Mouse (Mus musculus) stomach, embryonic 16.5 days (tissue): ENCODE data around the gene Ucma. TPM values are rescaled to one million over a fixed set of nuclear protein-coding genes. Genes with fewer than 3 reads are reported as not detected.

Experiments used
- ATAC-seq: fragments of 200-750 bp; cut with Nextera tagmentation; 2 replicates; pipeline ENCODE4 v1.8.0; 2017; ENCODE audit warnings: moderate number of reproducible peaks, moderate TSS enrichment; ENCODE audit not compliant: insufficient read depth, low FRiP score
- H3K27ac ChIP-seq: fragments of 300-500 bp; sonication (generic); 2 replicates; pipeline ENCODE4 v1.5.1; 2014; ENCODE audit warnings: low read length
- H3K27me3 ChIP-seq: fragments of 300-500 bp; sonication (generic); 2 replicates; pipeline ENCODE4 v1.6.1; 2014; ENCODE audit warnings: low read length, control low read depth, mixed read lengths; ENCODE audit not compliant: control insufficient read depth, insufficient read depth
- H3K36me3 ChIP-seq: fragments of 300-500 bp; sonication (generic); 2 replicates; pipeline ENCODE4 v1.6.1; 2014; ENCODE audit warnings: low read length; ENCODE audit not compliant: control insufficient read depth, insufficient read depth
- H3K4me1 ChIP-seq: fragments of 300-500 bp; sonication (generic); 2 replicates; pipeline ENCODE4 v1.6.1; 2014; ENCODE audit warnings: low read length, control low read depth, mixed read lengths; ENCODE audit not compliant: control insufficient read depth, insufficient read depth
- H3K4me2 ChIP-seq: fragments of 300-500 bp; sonication (generic); 2 replicates; pipeline ENCODE4 v1.6.1; 2014; ENCODE audit warnings: low read depth, low read length, mixed read lengths
- H3K4me3 ChIP-seq: fragments of 300-500 bp; sonication (generic); replicated peaks from 2 replicates; pipeline ENCODE4 v1.5.1; 2014; ENCODE audit warnings: mild to moderate bottlenecking, low read length
- H3K9ac ChIP-seq: fragments of 300-500 bp; sonication (generic); 2 replicates; pipeline ENCODE4 v1.6.1; 2014; ENCODE audit warnings: low read length
- H3K9me3 ChIP-seq: fragments of 300-500 bp; sonication (generic); replicated peaks from 2 replicates; pipeline ENCODE4 v1.6.1; 2016; ENCODE audit warnings: low read length, control low read depth; ENCODE audit not compliant: control insufficient read depth
- WGBS: fragments of 180-500 bp; shearing (Covaris S2); extraction: QIAGEN DNeasy Blood & Tissue Kit; methylation state at CpG from one replicate; pipeline ENCODE4 v1.1.7; 2014; 5-methylcytosine and 5-hydroxymethylcytosine counted together
- polyA plus RNA-seq: library from polyadenylated mRNA; unstranded; fragments of >200 nt; fragmentation: Nextera tagmentation; extraction: Ambion mirVana; gene quantifications from 2 replicates; pipeline ENCODE4 v1.2.1, GENCODE M21; 2015

The Ucma gene
- polyA plus RNA-seq, 1 experiment from 2014 or later: not detected

- 83% methylated on average over 12 of the region's 12 CpGs for WGBS
- H3K27ac ChIP-seq: no peak overlapping the region
Observed at GRCm38 (mm10) chr2:4958039-4958438, 17.9 kb upstream of the Ucma start.

GRCm38 (mm10) chr2:4967806-4968205 is 8.1 kb upstream of the Ucma start:
- H3K36me3 ChIP-seq: no peaks in the 10 kb centered on the region
- no peak overlapping the region for H3K4me2 ChIP-seq
- H3K9ac ChIP-seq: no peak overlapping the region
- no peak overlapping the region for H3K27ac ChIP-seq
- no peak for ATAC-seq
- H3K4me3 ChIP-seq: no peak overlapping the region
- 93% methylated on average over 2 of the region's 2 CpGs for WGBS
- no peaks in the 10 kb centered on the region for H3K27me3 ChIP-seq
- H3K9me3 ChIP-seq: no peaks in the 10 kb centered on the region
- H3K4me1 ChIP-seq: no peaks in the 10 kb centered on the region

More at GRCm38 (mm10) chr2:4958039-4958438, 17.9 kb upstream of the Ucma start:
- H3K4me3 ChIP-seq: no peak overlapping the region
- no peaks in the 10 kb centered on the region for H3K4me1 ChIP-seq
- H3K9ac ChIP-seq: no peak overlapping the region
- ATAC-seq: no peak
- no peak overlapping the region for H3K4me2 ChIP-seq
- H3K36me3 ChIP-seq: no peaks in the 10 kb centered on the region
- H3K27me3 ChIP-seq: no peaks in the 10 kb centered on the region
- no peaks in the 10 kb centered on the region for H3K9me3 ChIP-seq

GRCm38 (mm10) chr2:4969083-4969482 is 6.8 kb upstream of the Ucma start:
- Histone ChIP-seq H3K27me3 (no peaks in the 10 kb centered on the region), H3K4me3 (no peak overlapping the region), H3K9me3 (no peaks in the 10 kb centered on the region), H3K4me1 (no peaks in the 10 kb centered on the region), H3K36me3 (no peaks in the 10 kb centered on the region), H3K4me2 (no peak overlapping the region), H3K27ac (no peak overlapping the region), H3K9ac (no peak overlapping the region)
- WGBS: 84% methylated on average over 1 of the region's 2 CpGs
- ATAC-seq: no peak

GRCm38 (mm10) chr2:4978091-4978490 is 2.2 kb downstream of the Ucma start:
- Histone ChIP-seq H3K4me1 (no peaks in the 10 kb centered on the region), H3K36me3 (no peaks in the 10 kb centered on the region), H3K27me3 (no peaks in the 10 kb centered on the region), H3K9ac (no peak overlapping the region), H3K4me3 (no peak overlapping the region), H3K9me3 (no peaks in the 10 kb centered on the region), H3K4me2 (no peak overlapping the region), H3K27ac (no peak overlapping the region)
- ATAC-seq: no peak
- 27% methylated on average over 8 of the region's 8 CpGs for WGBS

- Histone ChIP-seq H3K4me3 (no peak overlapping the region), H3K27ac (no peak overlapping the region), H3K36me3 (no peaks in the 10 kb centered on the region), H3K4me1 (no peaks in the 10 kb centered on the region), H3K27me3 (no peaks in the 10 kb centered on the region), H3K9ac (no peak overlapping the region), H3K4me2 (no peak overlapping the region), H3K9me3 (no peaks in the 10 kb centered on the region)
- no peak for ATAC-seq
- 31% methylated on average over 5 of the region's 5 CpGs for WGBS
Observed at GRCm38 (mm10) chr2:4983987-4984386, 8.1 kb downstream of the Ucma start.

- Histone ChIP-seq H3K4me3 (no peak overlapping the region), H3K36me3 (no peaks in the 10 kb centered on the region), H3K9ac (no peak overlapping the region), H3K9me3 (no peaks in the 10 kb centered on the region), H3K4me1 (no peaks in the 10 kb centered on the region), H3K27ac (no peak overlapping the region), H3K4me2 (no peak overlapping the region), H3K27me3 (no peaks in the 10 kb centered on the region)
- peak; percentile 44; the same call in 1 of the 2 replicates for ATAC-seq
- WGBS: 76% methylated on average over 6 of the region's 6 CpGs
Observed at GRCm38 (mm10) chr2:4985000-4985399, 9.1 kb downstream of the Ucma start.

- ATAC-seq: no peak
- Histone ChIP-seq H3K4me1 (no peaks in the 10 kb centered on the region), H3K4me3 (no peak overlapping the region), H3K9me3 (no peaks in the 10 kb centered on the region), H3K9ac (no peak overlapping the region), H3K4me2 (no peak overlapping the region), H3K36me3 (no peaks in the 10 kb centered on the region), H3K27me3 (no peaks in the 10 kb centered on the region), H3K27ac (no peak overlapping the region)
- 72% methylated on average over 4 of the region's 4 CpGs for WGBS
Observed at GRCm38 (mm10) chr2:4986798-4987197, 10.9 kb downstream of the Ucma start.

GRCm38 (mm10) chr2:4987388-4988180 is 11.7 kb downstream of the Ucma start:
- H3K4me2 ChIP-seq: no peak overlapping the region
- 79% methylated on average over 8 of the region's 8 CpGs for WGBS

GRCm38 (mm10) chr2:4988826-4989424 is 13.0 kb downstream of the Ucma start:
- H3K9me3 ChIP-seq: no peaks in the 10 kb centered on the region
- 0 out of 2 replicates have a peak, but pooled peaks cover 10% of the 10 kb centered on the region for H3K36me3 ChIP-seq
- no peak for ATAC-seq
- 77% methylated on average over 11 of the region's 11 CpGs for WGBS
- H3K27me3 ChIP-seq: no peaks in the 10 kb centered on the region
- no peak overlapping the region for H3K4me2 ChIP-seq
- no peaks in the 10 kb centered on the region for H3K4me1 ChIP-seq
- no peak overlapping the region for H3K9ac ChIP-seq
- H3K27ac ChIP-seq: no peak overlapping the region
- no peak overlapping the region for H3K4me3 ChIP-seq

More at GRCm38 (mm10) chr2:4987388-4988180, 11.7 kb downstream of the Ucma start:
- no peak for ATAC-seq
- no peak overlapping the region for H3K9ac ChIP-seq
- H3K36me3 ChIP-seq: no peaks in the 10 kb centered on the region
- H3K9me3 ChIP-seq: no peaks in the 10 kb centered on the region
- H3K4me1 ChIP-seq: no peaks in the 10 kb centered on the region
- no peaks in the 10 kb centered on the region for H3K27me3 ChIP-seq
- H3K27ac ChIP-seq: no peak overlapping the region
- H3K4me3 ChIP-seq: no peak overlapping the region
